Mouse (Mus musculus): Measurements from ENCODE around the gene Zfp148. TPM values are rescaled to one million over a fixed set of nuclear protein-coding genes. Genes with fewer than 3 reads are reported as not detected.

The Zfp148 gene
- polyA plus RNA-seq (2012; rRNA removed), result 4.8 and 4.9 TPM in 2 replicates

GRCm38 (mm10) chr16:33379944-33380881 lies at the start of gene Zfp148:
Gene Zfp148, plus strand, starts transcription at chr16:33380836.

GRCm38 (mm10) chr16:33516807-33517565 lies 136.3 kb downstream of the Zfp148 start, which contains the start of gene Slc12a8:
Gene Slc12a8, plus strand, starts transcription at chr16:33517328.

Other genes starting within 250 kb of the Zfp148 start
- gene Osbpl11, start 195.8 kb upstream of the Zfp148 start, polyA plus RNA-seq (2012; rRNA removed), result 9.1 and 9.8 TPM in 2 replicates
- gene Snx4, start 129.4 kb upstream of the Zfp148 start, polyA plus RNA-seq (2012; rRNA removed), result 9.7 and 10.1 TPM in 2 replicates
- 0.09 and 0.11 TPM in 2 replicates for gene Slc12a8, start 136.5 kb downstream of the Zfp148 start, polyA plus RNA-seq (2012; rRNA removed)

Measured in liver, embryonic 18 days (tissue).